Mouse (Mus musculus): ENCODE results near the gene Entpd1. TPM values are rescaled to one million over a fixed set of nuclear protein-coding genes. Genes with fewer than 3 reads are reported as not detected.

Entpd1 gene
- total RNA-seq, 1 experiment: 1.2 TPM

GRCm38 (mm10) chr19:40720381-40720780, 108.2 kb downstream of the Entpd1 start:
- in situ Hi-C loops (cut with MboI; ENCODE audit: low sequenced_read_pairs in 2 of 2, unreplicated experiment in 2 of 2): loop anchor here in 1 of 2 experiments (5.0 kb wide), 1 partner anchor 108 kb away; the partner anchor contains the start of genes Entpd1 and Tctn3
- TF ChIP-seq HCFC1 (IDR thresholded peaks at IDR 0.05; ENCODE audit: borderline replicate concordance, insufficient read depth, low read length) (no peak), MAFK (IDR thresholded peaks at IDR 0.05; ENCODE audit: insufficient read depth, low read depth, low read length) (no peak), CHD2 (IDR thresholded peaks at IDR 0.05; ENCODE audit: low read depth, low read length) (no peak), ZNF384 (IDR thresholded peaks at IDR 0.05; ENCODE audit: low read depth, low read length) (no peak), ZC3H11A (IDR thresholded peaks at IDR 0.05; ENCODE audit: borderline replicate concordance, low read depth, low read length) (no peak)

GRCm38 (mm10) chr19:40722137-40723038, 110.2 kb downstream of the Entpd1 start:
- TF ChIP-seq ZNF384 (IDR thresholded peaks at IDR 0.05; ENCODE audit: low read depth, low read length): no peak
- no peak for TF ChIP-seq CHD2 (IDR thresholded peaks at IDR 0.05; ENCODE audit: low read depth, low read length)
- TF ChIP-seq ZC3H11A (IDR thresholded peaks at IDR 0.05; ENCODE audit: borderline replicate concordance, low read depth, low read length): 0 out of 2 replicates have a peak, but pooled peaks have one; percentile 43
- TF ChIP-seq HCFC1 (IDR thresholded peaks at IDR 0.05; ENCODE audit: borderline replicate concordance, insufficient read depth, low read length): no peak
- TF ChIP-seq MAFK (IDR thresholded peaks at IDR 0.05; ENCODE audit: insufficient read depth, low read depth, low read length): no peak

More at GRCm38 (mm10) chr19:40720381-40720780, 108.2 kb downstream of the Entpd1 start:
- Histone ChIP-seq H3K36me3 (ENCODE audit: control insufficient read depth, insufficient read depth, low read length, poor library complexity, severe bottlenecking) (no peaks in the 10 kb centered on the region), H3K4me1 (ENCODE audit: control insufficient read depth in 2 of 2, insufficient read depth in 2 of 2, low read length in 2 of 2, poor library complexity in 1 of 2) (peaks cover 0 to 12% of the 10 kb centered on the region in 2 experiments; a peak in 3 of 4 replicates), H3K9me3 (ENCODE audit: control insufficient read depth, insufficient read depth, low read depth, low read length) (no peaks in the 10 kb centered on the region), H3K4me3 (ENCODE audit: insufficient read depth in 1 of 2, low read depth in 1 of 2, low read length in 2 of 2, poor library complexity in 1 of 2, severe bottlenecking in 1 of 2) (no peak overlapping the region), H3K9ac (ENCODE audit: insufficient read depth, low read depth, low read length, poor library complexity, severe bottlenecking) (no peak overlapping the region), H3K27ac (ENCODE audit: insufficient read depth, low read depth, low read length, poor library complexity, severe bottlenecking) (no peak overlapping the region)
- no peak for DNase-seq (ENCODE audit: low read depth, low spot score)

DNA sequence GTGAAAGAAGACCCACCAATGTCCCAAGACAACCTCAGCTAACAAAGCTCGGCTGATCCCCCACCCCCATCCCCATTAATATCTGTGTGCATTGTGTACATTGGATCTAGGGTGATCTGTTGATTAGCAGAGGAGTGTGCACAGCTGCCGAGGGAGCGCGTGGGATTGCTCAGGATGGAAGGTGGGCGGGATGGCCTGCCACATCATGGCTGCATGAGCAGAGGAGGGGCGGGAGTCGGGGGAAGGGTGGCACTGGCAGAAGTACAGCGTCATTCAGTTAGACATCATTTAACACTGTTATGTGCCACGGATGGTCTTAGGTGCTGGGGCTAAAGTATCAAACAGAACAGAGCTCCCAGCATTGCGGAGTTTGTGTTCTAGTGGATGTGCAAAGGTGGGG, 111.3 kb downstream of the Entpd1 start:
- no peak for DNase-seq (ENCODE audit: low read depth, low spot score)
- H3K9ac ChIP-seq (ENCODE audit: insufficient read depth, low read depth, low read length, poor library complexity, severe bottlenecking): no peak overlapping the region; the same call in 1 of the 2 replicates
- in situ Hi-C loops (cut with MboI; ENCODE audit: low sequenced_read_pairs in 2 of 2, unreplicated experiment in 2 of 2): loop anchor here in 1 of 2 experiments (5.0 kb wide), 1 partner anchor 111 kb away; the partner anchor contains the start of genes Entpd1 and Tctn3

More at GRCm38 (mm10) chr19:40722137-40723038, 110.2 kb downstream of the Entpd1 start:
- Histone ChIP-seq H3K27ac (ENCODE audit: insufficient read depth, low read depth, low read length, poor library complexity, severe bottlenecking) (no peak overlapping the region), H3K9me3 (ENCODE audit: control insufficient read depth, insufficient read depth, low read depth, low read length) (no peaks in the 10 kb centered on the region), H3K36me3 (ENCODE audit: control insufficient read depth, insufficient read depth, low read length, poor library complexity, severe bottlenecking) (no peaks in the 10 kb centered on the region), H3K4me3 (ENCODE audit: insufficient read depth in 1 of 2, low read depth in 1 of 2, low read length in 2 of 2, poor library complexity in 1 of 2, severe bottlenecking in 1 of 2) (no peak overlapping the region), H3K4me1 (ENCODE audit: control insufficient read depth in 2 of 2, insufficient read depth in 2 of 2, low read length in 2 of 2, poor library complexity in 1 of 2) (peaks cover 0 to 12% of the 10 kb centered on the region in 2 experiments; a peak in 3 of 4 replicates), H3K9ac (ENCODE audit: insufficient read depth, low read depth, low read length, poor library complexity, severe bottlenecking) (no peak overlapping the region)
- in situ Hi-C loops (cut with MboI; ENCODE audit: low sequenced_read_pairs in 2 of 2, unreplicated experiment in 2 of 2): loop anchor here in 1 of 2 experiments (5.0 kb wide), 1 partner anchor 110 kb away; the partner anchor contains the start of genes Entpd1 and Tctn3
- peak; percentile 27 for DNase-seq (ENCODE audit: low read depth, low spot score)

GRCm38 (mm10) chr19:40726148-40726547, 114.0 kb downstream of the Entpd1 start:
- Histone ChIP-seq H3K4me3 (ENCODE audit: insufficient read depth in 1 of 2, low read depth in 1 of 2, low read length in 2 of 2, poor library complexity in 1 of 2, severe bottlenecking in 1 of 2) (no peak overlapping the region), H3K36me3 (ENCODE audit: control insufficient read depth, insufficient read depth, low read length, poor library complexity, severe bottlenecking) (no peaks in the 10 kb centered on the region), H3K4me1 (ENCODE audit: control insufficient read depth in 2 of 2, insufficient read depth in 2 of 2, low read length in 2 of 2, poor library complexity in 1 of 2) (peaks cover 0 to 3% of the 10 kb centered on the region in 2 experiments; a peak in 1 of 4 replicates), H3K27ac (ENCODE audit: insufficient read depth, low read depth, low read length, poor library complexity, severe bottlenecking) (no peak overlapping the region), H3K9ac (ENCODE audit: insufficient read depth, low read depth, low read length, poor library complexity, severe bottlenecking) (no peak overlapping the region), H3K9me3 (ENCODE audit: control insufficient read depth, insufficient read depth, low read depth, low read length) (no peaks in the 10 kb centered on the region)
- in situ Hi-C loops (cut with MboI; ENCODE audit: low sequenced_read_pairs in 2 of 2, unreplicated experiment in 2 of 2): no loop called here
- no peak for TF ChIP-seq HCFC1 (IDR thresholded peaks at IDR 0.05; ENCODE audit: borderline replicate concordance, insufficient read depth, low read length)
- TF ChIP-seq ZNF384 (IDR thresholded peaks at IDR 0.05; ENCODE audit: low read depth, low read length): no peak
- TF ChIP-seq CHD2 (IDR thresholded peaks at IDR 0.05; ENCODE audit: low read depth, low read length): no peak
- no peak for DNase-seq (ENCODE audit: low read depth, low spot score)

More for the DNA sequence above, 111.3 kb downstream of the Entpd1 start:
- H3K36me3 ChIP-seq (ENCODE audit: control insufficient read depth, insufficient read depth, low read length, poor library complexity, severe bottlenecking): no peaks in the 10 kb centered on the region
- H3K9me3 ChIP-seq (ENCODE audit: control insufficient read depth, insufficient read depth, low read depth, low read length): no peaks in the 10 kb centered on the region
- peak overlapping the region in 1 of 2 experiments; percentile 22; a peak in 2 of 4 replicates for H3K4me3 ChIP-seq (ENCODE audit: insufficient read depth in 1 of 2, low read depth in 1 of 2, low read length in 2 of 2, poor library complexity in 1 of 2, severe bottlenecking in 1 of 2)
- H3K4me1 ChIP-seq (ENCODE audit: control insufficient read depth in 2 of 2, insufficient read depth in 2 of 2, low read length in 2 of 2, poor library complexity in 1 of 2): peaks cover 0 to 12% of the 10 kb centered on the region in 2 experiments; a peak in 3 of 4 replicates
- no peak overlapping the region for H3K27ac ChIP-seq (ENCODE audit: insufficient read depth, low read depth, low read length, poor library complexity, severe bottlenecking)
- no peak for TF ChIP-seq ZC3H11A (IDR thresholded peaks at IDR 0.05; ENCODE audit: borderline replicate concordance, low read depth, low read length)

Data from ES-E14 (cell line).